Mouse (Mus musculus) midbrain, embryonic 10.5 days (tissue): ENCODE measurements around the gene Rc3h1. TPM values are rescaled to one million over a fixed set of nuclear protein-coding genes. Genes with fewer than 3 reads are reported as not detected.
A peak's percentile ranks its signal among the peaks of the same experiment; 100 is the strongest.

ENCODE experiments used
- DNase-seq: peaks from one replicate; pipeline ENCODE4 v3.0.0-alpha.2; 2017; ENCODE audit warnings: low spot score
- H3K27ac ChIP-seq: fragments of 300-500 bp; sonication (generic); replicated peaks from 2 replicates; pipeline ENCODE4 v1.5.1; 2016; ENCODE audit warnings: mild to moderate bottlenecking
- H3K27me3 ChIP-seq: fragments of 300-500 bp; sonication (generic); 2 replicates; pipeline ENCODE4 v1.6.1; 2016; ENCODE audit warnings: low read depth, mild to moderate bottlenecking; ENCODE audit not compliant: poor library complexity, severe bottlenecking
- H3K36me3 ChIP-seq: fragments of 300-500 bp; sonication (generic); 2 replicates; pipeline ENCODE4 v1.6.1; 2016; ENCODE audit warnings: mild to moderate bottlenecking, moderate library complexity
- H3K4me1 ChIP-seq: fragments of 300-500 bp; sonication (generic); 2 replicates; pipeline ENCODE4 v1.6.1; 2016
- H3K4me3 ChIP-seq: fragments of 300-500 bp; sonication (generic); 2 replicates; pipeline ENCODE4 v1.5.1; 2016; ENCODE audit warnings: mild to moderate bottlenecking, moderate library complexity
- H3K9me3 ChIP-seq: fragments of 300-500 bp; sonication (generic); replicated peaks from 2 replicates; pipeline ENCODE4 v1.6.1; 2016; ENCODE audit warnings: mild to moderate bottlenecking
- WGBS: fragments of 180-500 bp; shearing (Covaris S2); methylation state at CpG from one replicate; pipeline ENCODE4 v1.1.7; 2016; 5-methylcytosine and 5-hydroxymethylcytosine counted together
- polyA plus RNA-seq: library from polyadenylated mRNA; unstranded; fragments of >200 nt; fragmentation: Nextera tagmentation; extraction: Ambion mirVana; gene quantifications from 2 replicates; pipeline ENCODE4 v1.2.1, GENCODE M21; 2016

Rc3h1 gene
- polyA plus RNA-seq, 1 experiment from 2014 or later = 6.9 TPM

GRCm38 (mm10) chr1:160904047-160904446, 2.2 kb upstream of the Rc3h1 start:
- 0 out of 2 replicates have a peak, but pooled peaks cover 7% of the 10 kb centered on the region for H3K27me3 ChIP-seq
- no peaks in the 10 kb centered on the region for H3K9me3 ChIP-seq
- no peak overlapping the region for H3K27ac ChIP-seq
- no peaks in the 10 kb centered on the region for H3K36me3 ChIP-seq
- H3K4me1 ChIP-seq = peaks cover 18% of the 10 kb centered on the region
- no peak for DNase-seq
- no peak overlapping the region for H3K4me3 ChIP-seq
- WGBS = 66% methylated on average over 4 of the region's 4 CpGs

- peak overlapping the region; percentile 99 for H3K4me3 ChIP-seq
- H3K36me3 ChIP-seq = no peaks in the 10 kb centered on the region
- under 1% methylated on average over 64 of the region's 67 CpGs for WGBS
- H3K27me3 ChIP-seq = 0 out of 2 replicates have a peak, but pooled peaks cover 7% of the 10 kb centered on the region
- DNase-seq = peak; percentile 28
- peaks cover 21% of the 10 kb centered on the region for H3K4me1 ChIP-seq
- peak overlapping the region; percentile 97 for H3K27ac ChIP-seq
- H3K9me3 ChIP-seq = no peaks in the 10 kb centered on the region
These were observed 602 bp downstream of the Rc3h1 start for GRCm38 (mm10) chr1:160906558-160907481.

- H3K4me3 ChIP-seq = no peak overlapping the region
- no peaks in the 10 kb centered on the region for H3K9me3 ChIP-seq
- no peak overlapping the region for H3K27ac ChIP-seq
- no peak for DNase-seq
- WGBS = 93% methylated on average over 1 of the region's 1 CpGs
- H3K36me3 ChIP-seq = no peaks in the 10 kb centered on the region; the same call in 1 of the 2 replicates
- H3K4me1 ChIP-seq = peaks cover 21% of the 10 kb centered on the region
- 0 out of 2 replicates have a peak, but pooled peaks cover under 1% of the 10 kb centered on the region for H3K27me3 ChIP-seq
These were observed 4.0 kb downstream of the Rc3h1 start for GRCm38 (mm10) chr1:160910176-160910575.

GRCm38 (mm10) chr1:160910812-160911211, 4.6 kb downstream of the Rc3h1 start:
- Histone ChIP-seq H3K4me3 (no peak overlapping the region), H3K4me1 (peaks cover 21% of the 10 kb centered on the region), H3K9me3 (no peaks in the 10 kb centered on the region), H3K27me3 (no peaks in the 10 kb centered on the region), H3K36me3 (no peaks in the 10 kb centered on the region; the same call in 1 of the 2 replicates), H3K27ac (no peak overlapping the region)
- DNase-seq = no peak
- WGBS = 93% methylated on average over 1 of the region's 1 CpGs

GRCm38 (mm10) chr1:160919383-160919782, 13.2 kb downstream of the Rc3h1 start:
- no peaks in the 10 kb centered on the region for H3K4me1 ChIP-seq
- 94% methylated on average over 1 of the region's 1 CpGs for WGBS
- DNase-seq = no peak
- peaks cover 18% of the 10 kb centered on the region for H3K36me3 ChIP-seq
- no peaks in the 10 kb centered on the region for H3K9me3 ChIP-seq
- H3K27me3 ChIP-seq = no peaks in the 10 kb centered on the region
- no peak overlapping the region for H3K27ac ChIP-seq
- H3K4me3 ChIP-seq = no peak overlapping the region

- Histone ChIP-seq H3K27me3 (no peaks in the 10 kb centered on the region), H3K4me1 (no peaks in the 10 kb centered on the region), H3K9me3 (no peaks in the 10 kb centered on the region), H3K27ac (no peak overlapping the region), H3K36me3 (peaks cover 18% of the 10 kb centered on the region), H3K4me3 (no peak overlapping the region)
- no peak for DNase-seq
- WGBS = 98% methylated on average over 1 of the region's 1 CpGs
These were observed 15.7 kb downstream of the Rc3h1 start for GRCm38 (mm10) chr1:160921938-160922337.

DNA sequence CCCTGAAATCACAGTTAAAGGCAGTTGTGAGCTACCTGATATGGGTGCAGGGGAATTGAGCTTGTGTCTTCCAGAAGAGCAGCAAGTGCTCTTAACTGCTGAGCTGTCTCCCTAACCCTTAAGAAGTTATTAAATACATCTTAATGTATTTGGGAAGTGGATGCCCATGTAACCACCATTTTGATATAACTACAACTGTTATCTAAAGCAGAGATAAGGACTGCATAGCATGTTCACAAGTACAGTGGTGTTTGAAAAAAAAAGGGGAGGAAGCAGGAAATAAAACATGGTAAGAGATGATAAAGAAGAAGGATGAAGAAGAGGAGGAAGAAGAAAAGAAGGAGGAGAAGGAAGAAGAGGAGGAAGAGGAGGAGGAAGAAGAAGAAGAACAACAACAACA, 25.1 kb downstream of the Rc3h1 start:
- Histone ChIP-seq H3K4me1 (no peaks in the 10 kb centered on the region), H3K27me3 (no peaks in the 10 kb centered on the region), H3K9me3 (no peaks in the 10 kb centered on the region), H3K27ac (no peak overlapping the region), H3K4me3 (no peak overlapping the region), H3K36me3 (peaks cover 32% of the 10 kb centered on the region)
- no peak for DNase-seq

DNA sequence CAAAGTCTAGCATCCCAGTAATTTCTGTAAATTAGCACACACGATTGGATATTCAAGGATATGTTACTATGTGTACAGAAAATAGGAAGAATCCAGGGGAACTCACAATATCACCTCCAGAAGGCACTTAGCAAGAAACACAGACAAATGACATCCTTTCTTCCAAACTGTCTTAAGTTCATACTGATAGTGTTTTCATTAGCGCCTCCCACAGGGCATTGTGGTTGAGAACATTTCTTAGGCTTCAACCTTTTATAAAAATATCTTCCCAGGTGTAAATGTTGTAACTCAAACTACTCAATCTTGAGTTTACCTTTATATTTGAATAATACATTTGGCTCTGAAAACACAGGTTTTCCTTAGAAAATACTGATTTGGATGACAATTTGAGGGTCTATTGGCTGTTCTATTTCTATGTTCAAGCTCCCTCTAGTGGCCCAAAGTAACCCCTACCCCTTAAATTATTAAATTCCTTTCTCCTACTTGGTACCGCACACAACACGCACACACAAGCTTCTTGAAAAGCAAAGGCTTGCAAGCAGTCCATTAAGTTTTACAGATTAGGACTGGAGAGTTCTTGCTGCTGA, 27.8 kb downstream of the Rc3h1 start:
- Histone ChIP-seq H3K27me3 (no peaks in the 10 kb centered on the region), H3K36me3 (peaks cover 53% of the 10 kb centered on the region), H3K27ac (no peak overlapping the region), H3K4me3 (no peak overlapping the region), H3K9me3 (no peaks in the 10 kb centered on the region), H3K4me1 (no peaks in the 10 kb centered on the region)
- DNase-seq = no peak
- 77% methylated on average over 4 of the region's 4 CpGs for WGBS

GRCm38 (mm10) chr1:160935551-160935950, 29.3 kb downstream of the Rc3h1 start:
- peaks cover 61% of the 10 kb centered on the region for H3K36me3 ChIP-seq
- WGBS = 91% methylated on average over 6 of the region's 6 CpGs
- no peaks in the 10 kb centered on the region for H3K27me3 ChIP-seq

GRCm38 (mm10) chr1:160963199-160963598, 57.0 kb downstream of the Rc3h1 start:
- no peaks in the 10 kb centered on the region for H3K27me3 ChIP-seq
- no peaks in the 10 kb centered on the region for H3K9me3 ChIP-seq
- no peak overlapping the region for H3K27ac ChIP-seq
- DNase-seq = no peak
- H3K4me3 ChIP-seq = no peak overlapping the region
- H3K36me3 ChIP-seq = peaks cover 99% of the 10 kb centered on the region
- no peaks in the 10 kb centered on the region for H3K4me1 ChIP-seq
- WGBS = 94% methylated on average over 7 of the region's 7 CpGs

More at GRCm38 (mm10) chr1:160935551-160935950, 29.3 kb downstream of the Rc3h1 start:
- no peak for DNase-seq
- H3K9me3 ChIP-seq = no peaks in the 10 kb centered on the region
- H3K4me3 ChIP-seq = no peak overlapping the region
- H3K27ac ChIP-seq = no peak overlapping the region
- H3K4me1 ChIP-seq = no peaks in the 10 kb centered on the region

GRCm38 (mm10) chr1:160967268-160967667, 61.0 kb downstream of the Rc3h1 start:
- Histone ChIP-seq H3K27ac (no peak overlapping the region), H3K4me1 (no peaks in the 10 kb centered on the region), H3K27me3 (no peaks in the 10 kb centered on the region), H3K4me3 (no peak overlapping the region), H3K36me3 (peaks cover 88% of the 10 kb centered on the region), H3K9me3 (no peaks in the 10 kb centered on the region)
- 92% methylated on average over 1 of the region's 1 CpGs for WGBS
- DNase-seq = no peak

- Histone ChIP-seq H3K4me3 (no peak overlapping the region), H3K27me3 (no peaks in the 10 kb centered on the region), H3K9me3 (no peaks in the 10 kb centered on the region), H3K27ac (no peak overlapping the region), H3K36me3 (peaks cover 76% of the 10 kb centered on the region), H3K4me1 (no peaks in the 10 kb centered on the region)
- DNase-seq = no peak
- 89% methylated on average over 5 of the region's 5 CpGs for WGBS
These were observed 62.4 kb downstream of the Rc3h1 start for GRCm38 (mm10) chr1:160968643-160969042.
